Mouse (Mus musculus): ENCODE measurements at regions not wholly inside any gene's neighbourhood (a gene's known extent, or its start where the extent isn't known, plus 50 kb on each side); places are given as distances from the start of the nearest gene placed in this dataset.

DNA sequence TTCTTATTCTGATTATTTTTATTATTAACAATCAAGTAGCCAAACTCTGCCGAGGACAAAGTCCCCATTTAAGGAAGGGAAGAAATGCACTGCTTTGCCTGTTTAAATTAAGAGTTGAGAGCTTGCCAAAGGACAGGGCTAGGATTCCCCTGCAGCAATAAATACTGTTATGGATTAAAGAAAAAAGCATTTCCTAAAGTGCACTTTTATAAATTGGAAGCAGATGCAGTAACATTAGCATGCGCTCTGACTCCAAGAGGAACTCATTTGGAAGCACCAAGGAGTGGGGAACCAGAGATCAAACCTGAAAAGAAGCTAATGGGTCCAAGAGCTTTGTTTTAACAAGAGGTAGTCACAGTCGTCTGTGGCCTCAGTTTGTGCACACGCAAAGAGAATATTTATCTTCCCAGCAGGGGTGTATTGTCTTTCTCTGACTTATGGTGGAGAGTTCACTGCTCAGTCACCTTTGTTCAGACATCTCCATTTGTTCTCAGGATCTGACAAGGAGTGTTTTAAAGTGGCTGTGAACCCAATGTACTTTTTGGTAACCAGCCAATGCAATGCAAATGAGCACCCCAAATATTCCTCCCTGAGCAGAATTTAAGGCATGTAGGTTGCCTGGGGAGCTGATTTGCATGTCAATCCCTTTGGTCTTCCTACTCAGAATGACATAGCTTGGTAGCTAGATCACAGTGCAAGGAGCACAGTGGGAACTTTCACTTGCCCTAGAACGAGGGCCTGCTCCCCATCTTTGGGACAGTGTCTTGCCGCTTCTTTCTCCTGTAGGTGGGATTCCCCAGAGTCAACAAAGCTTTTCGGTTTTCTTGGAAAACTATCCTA is 119.1 kb upstream of the Nbea start:
- no peak overlapping the region for H3K4me2 ChIP-seq
- no peaks in the 10 kb centered on the region for H3K9me3 ChIP-seq
- no peaks in the 10 kb centered on the region for H3K36me3 ChIP-seq (replicated peaks)
- H3K27ac ChIP-seq, result no peak overlapping the region
- whole genome bisulfite sequencing, result 22% methylated on average over 7 of the region's 7 CpGs
- H3K4me1 ChIP-seq, result peaks cover 8% of the 10 kb centered on the region
- H3K4me3 ChIP-seq, result no peak overlapping the region
- ATAC-seq (replicated peaks), result peak; percentile 30; the same call in 1 of the 2 replicates
- no peak overlapping the region for H3K9ac ChIP-seq
- no peaks in the 10 kb centered on the region for H3K27me3 ChIP-seq (replicated peaks)

DNA sequence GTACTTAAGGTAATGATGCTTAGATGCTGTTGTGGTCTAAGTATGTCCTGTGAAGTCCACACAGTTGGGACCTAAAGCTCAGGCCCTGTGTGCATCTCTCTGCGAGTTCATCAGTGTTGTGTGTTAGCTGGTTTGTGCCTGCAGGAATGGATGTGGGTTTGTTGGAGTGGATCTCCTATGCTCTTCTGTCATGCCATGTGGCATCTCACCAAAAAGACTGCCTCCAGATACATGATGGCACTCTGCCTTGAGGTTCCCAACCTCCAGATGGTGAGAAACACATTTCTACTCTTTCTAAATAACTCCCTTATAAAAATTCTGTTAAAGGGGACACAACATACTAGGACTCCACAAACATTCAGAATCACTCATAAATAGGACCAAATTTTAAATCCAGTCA is 117.3 kb upstream of the Nbea start:
- no peak overlapping the region for H3K9ac ChIP-seq
- no peaks in the 10 kb centered on the region for H3K9me3 ChIP-seq
- no peak overlapping the region for H3K27ac ChIP-seq
- no peaks in the 10 kb centered on the region for H3K36me3 ChIP-seq (replicated peaks)
- 86% methylated on average over 1 of the region's 1 CpGs for WGBS
- H3K4me2 ChIP-seq, result no peak overlapping the region
- H3K27me3 ChIP-seq (replicated peaks), result no peaks in the 10 kb centered on the region
- no peak for ATAC-seq (replicated peaks)
- peaks cover 8% of the 10 kb centered on the region for H3K4me1 ChIP-seq
- H3K4me3 ChIP-seq, result no peak overlapping the region

DNA sequence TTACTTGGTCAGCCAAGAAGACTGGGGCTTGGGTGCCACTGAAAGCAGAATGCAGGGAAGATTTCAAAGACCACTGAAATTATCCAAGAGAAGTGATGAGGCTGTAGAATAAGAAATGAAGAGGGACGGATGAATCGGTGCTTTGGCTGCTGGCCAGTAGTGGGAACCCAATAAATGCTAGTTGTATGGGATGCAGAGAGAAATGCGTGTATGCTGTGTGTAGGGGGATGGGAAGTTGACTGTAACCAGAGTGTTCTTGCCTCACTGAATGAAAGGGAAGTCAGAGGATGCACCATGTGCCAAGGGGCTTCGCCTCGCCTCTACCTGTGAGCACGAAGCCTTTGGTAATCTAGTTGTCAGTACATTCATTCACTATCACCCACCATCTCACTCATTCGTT is 112.1 kb upstream of the Nbea start:
- H3K4me2 ChIP-seq, result no peak overlapping the region
- H3K27ac ChIP-seq, result no peak overlapping the region
- H3K9me3 ChIP-seq, result no peaks in the 10 kb centered on the region
- no peak overlapping the region for H3K9ac ChIP-seq
- no peaks in the 10 kb centered on the region for H3K27me3 ChIP-seq (replicated peaks)
- H3K36me3 ChIP-seq (replicated peaks), result no peaks in the 10 kb centered on the region
- WGBS, result 80% methylated on average over 7 of the region's 7 CpGs
- no peaks in the 10 kb centered on the region for H3K4me1 ChIP-seq
- no peak for ATAC-seq (replicated peaks)
- H3K4me3 ChIP-seq, result no peak overlapping the region

DNA sequence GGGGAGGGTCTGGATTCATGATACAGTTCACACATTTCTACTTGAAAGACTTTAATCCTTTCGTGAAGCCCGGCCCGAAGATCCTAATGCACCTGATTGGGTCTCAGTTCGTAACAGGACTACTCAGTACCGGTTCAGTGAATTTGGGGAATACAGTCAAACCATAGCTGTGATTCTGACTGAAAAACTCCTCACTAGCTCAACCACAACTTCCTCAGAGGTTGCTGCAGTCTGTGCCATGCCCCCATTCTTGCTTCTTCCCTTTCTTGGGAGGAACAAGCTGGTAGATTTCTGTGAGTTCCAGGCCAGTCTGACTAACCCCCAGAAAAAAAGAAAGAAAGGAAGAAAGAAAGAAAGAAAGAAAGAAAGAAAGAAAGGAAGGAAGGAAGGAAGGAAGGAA is 98.0 kb upstream of the Nbea start:
- no peak overlapping the region for H3K4me2 ChIP-seq
- ATAC-seq (replicated peaks), result no peak
- 96% methylated on average over 5 of the region's 5 CpGs for WGBS
- H3K4me1 ChIP-seq, result no peaks in the 10 kb centered on the region
- H3K36me3 ChIP-seq (replicated peaks), result no peaks in the 10 kb centered on the region
- H3K9ac ChIP-seq, result no peak overlapping the region
- H3K27ac ChIP-seq, result no peak overlapping the region
- H3K4me3 ChIP-seq, result no peak overlapping the region
- no peaks in the 10 kb centered on the region for H3K9me3 ChIP-seq
- no peaks in the 10 kb centered on the region for H3K27me3 ChIP-seq (replicated peaks)

DNA sequence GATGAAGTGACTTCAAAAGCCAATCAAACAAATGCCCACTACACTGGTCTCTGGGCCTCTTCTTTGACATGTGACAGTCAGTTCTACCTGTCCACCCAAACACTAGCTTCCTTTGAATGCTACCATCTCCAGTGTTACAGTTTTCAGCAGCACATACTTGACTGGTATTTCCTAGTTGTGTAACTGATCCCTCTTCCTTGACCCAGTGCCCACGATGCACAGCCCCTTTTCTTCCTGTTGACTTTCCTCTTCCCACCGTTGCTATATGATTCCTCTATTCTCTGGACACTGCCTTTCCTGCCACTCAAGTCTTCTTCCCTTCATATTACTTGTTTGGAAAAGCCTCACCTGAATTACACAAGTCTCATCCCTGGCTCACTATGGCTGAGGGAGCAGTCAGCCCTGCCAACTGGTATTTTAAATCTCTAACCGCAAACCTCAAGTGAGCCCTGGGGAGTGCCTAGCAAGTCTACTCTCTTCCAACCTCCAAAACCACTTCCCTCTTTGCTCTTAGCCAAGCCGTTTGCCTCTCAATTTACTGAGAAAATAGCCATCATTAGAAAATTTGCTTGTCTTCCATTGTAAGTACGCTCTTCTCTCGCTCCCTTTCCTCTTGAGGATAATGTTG is 96.9 kb upstream of the Nbea start:
- Histone ChIP-seq H3K27me3 (replicated peaks) (no peaks in the 10 kb centered on the region), H3K9ac (no peak overlapping the region), H3K9me3 (no peaks in the 10 kb centered on the region), H3K4me3 (no peak overlapping the region), H3K36me3 (replicated peaks) (no peaks in the 10 kb centered on the region), H3K4me2 (no peak overlapping the region), H3K27ac (no peak overlapping the region), H3K4me1 (no peaks in the 10 kb centered on the region)
- ATAC-seq (replicated peaks), result no peak
- 84% methylated on average over 6 of the region's 6 CpGs for WGBS

DNA sequence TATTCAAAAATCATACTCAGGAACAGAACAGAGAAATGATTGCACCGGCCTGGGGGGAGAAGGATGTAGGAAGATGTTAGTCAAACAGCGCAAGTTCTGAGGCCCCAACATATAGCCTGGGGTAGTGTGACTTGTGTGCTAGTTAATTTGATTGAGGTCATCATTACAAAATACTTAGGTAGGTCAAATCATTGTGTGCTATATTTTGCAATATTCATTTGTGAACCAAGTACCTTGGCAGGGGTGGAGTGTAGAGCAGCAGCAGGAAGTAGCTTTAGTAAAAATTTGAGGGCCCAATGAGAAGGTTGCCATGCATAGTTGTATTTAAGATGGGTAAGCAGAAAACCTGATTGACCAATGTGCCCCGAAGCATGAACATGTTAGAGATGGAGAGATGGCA is 89.1 kb upstream of the Nbea start:
- no peak overlapping the region for H3K4me2 ChIP-seq
- no peak for ATAC-seq (replicated peaks)
- H3K4me1 ChIP-seq, result no peaks in the 10 kb centered on the region
- no peak overlapping the region for H3K4me3 ChIP-seq
- no peaks in the 10 kb centered on the region for H3K27me3 ChIP-seq (replicated peaks)
- no peak overlapping the region for H3K27ac ChIP-seq
- no peaks in the 10 kb centered on the region for H3K9me3 ChIP-seq
- H3K9ac ChIP-seq, result no peak overlapping the region
- no peaks in the 10 kb centered on the region for H3K36me3 ChIP-seq (replicated peaks)
- 93% methylated on average over 3 of the region's 3 CpGs for WGBS

DNA sequence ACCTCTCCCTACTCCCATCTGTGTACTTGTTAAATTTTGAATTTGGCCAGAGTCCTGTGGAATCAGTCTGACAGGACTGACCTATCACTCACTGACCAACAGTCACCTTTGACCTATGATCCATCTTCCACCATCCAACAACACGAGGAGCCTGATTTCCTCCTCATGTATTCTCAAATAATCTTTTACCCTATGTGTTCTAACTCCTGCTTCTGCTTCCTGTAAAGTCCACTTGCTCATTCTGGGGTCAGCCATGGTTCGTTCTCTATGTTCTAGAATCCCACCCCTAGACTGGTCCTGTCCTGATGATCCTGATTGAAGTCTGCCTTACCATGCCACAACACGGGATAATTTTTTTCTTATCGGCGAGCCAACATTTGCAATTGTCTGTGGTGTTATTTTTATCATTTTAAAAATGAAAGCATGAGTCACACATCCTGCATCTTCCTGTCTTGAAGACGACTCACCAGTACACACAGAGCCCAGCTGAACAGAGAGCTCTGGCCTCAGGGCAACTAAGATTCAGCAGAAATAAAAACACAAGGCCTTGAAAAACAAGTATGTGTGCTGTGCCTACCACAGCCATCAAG is 86.8 kb upstream of the Nbea start:
- no peaks in the 10 kb centered on the region for H3K36me3 ChIP-seq (replicated peaks)
- no peak overlapping the region for H3K27ac ChIP-seq
- H3K4me1 ChIP-seq, result no peaks in the 10 kb centered on the region
- H3K4me2 ChIP-seq, result no peak overlapping the region
- H3K9me3 ChIP-seq, result no peaks in the 10 kb centered on the region
- H3K27me3 ChIP-seq (replicated peaks), result no peaks in the 10 kb centered on the region
- H3K9ac ChIP-seq, result no peak overlapping the region
- no peak overlapping the region for H3K4me3 ChIP-seq
- ATAC-seq (replicated peaks), result no peak
- WGBS, result 84% methylated on average over 6 of the region's 6 CpGs

DNA sequence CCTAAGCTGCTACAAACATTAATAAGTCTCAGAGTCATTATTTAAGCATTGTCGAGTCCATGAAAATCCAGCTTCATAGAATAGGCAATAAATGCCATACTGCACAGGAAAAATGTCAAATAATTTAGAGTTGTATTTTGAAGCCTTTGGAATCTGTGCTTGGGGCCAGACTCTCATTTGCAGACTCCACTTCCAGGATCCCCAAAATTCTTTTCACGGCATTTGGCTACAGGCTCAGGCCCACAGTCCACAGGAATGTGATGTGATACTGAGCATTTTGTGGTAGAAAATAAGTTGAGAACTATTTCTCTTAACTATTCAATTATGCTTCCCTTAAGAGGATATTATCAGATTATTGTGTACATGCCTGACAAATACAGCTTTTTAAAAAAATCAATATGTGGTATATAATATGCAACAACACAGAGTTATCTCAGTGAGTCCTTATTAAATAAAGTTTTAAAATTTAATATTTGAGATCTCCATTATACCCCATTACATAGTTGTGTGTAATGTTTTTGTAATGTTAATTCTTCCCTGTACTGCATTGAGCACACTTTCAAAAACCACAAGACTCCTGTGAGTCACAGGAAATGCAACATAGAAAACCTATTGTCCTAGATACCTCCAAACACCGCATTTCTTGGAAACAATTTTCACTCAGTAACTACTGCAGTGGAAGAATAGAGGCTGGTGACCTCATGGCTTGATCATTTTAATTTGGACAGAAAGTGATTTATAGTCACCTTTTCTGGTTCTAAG is 78.5 kb upstream of the Nbea start:
- Histone ChIP-seq H3K4me3 (no peak overlapping the region), H3K27me3 (replicated peaks) (no peaks in the 10 kb centered on the region), H3K27ac (no peak overlapping the region), H3K9me3 (no peaks in the 10 kb centered on the region), H3K9ac (no peak overlapping the region), H3K4me1 (no peaks in the 10 kb centered on the region), H3K36me3 (replicated peaks) (no peaks in the 10 kb centered on the region), H3K4me2 (no peak overlapping the region)
- no peak for ATAC-seq (replicated peaks)
- WGBS, result 85% methylated on average over 3 of the region's 3 CpGs

DNA sequence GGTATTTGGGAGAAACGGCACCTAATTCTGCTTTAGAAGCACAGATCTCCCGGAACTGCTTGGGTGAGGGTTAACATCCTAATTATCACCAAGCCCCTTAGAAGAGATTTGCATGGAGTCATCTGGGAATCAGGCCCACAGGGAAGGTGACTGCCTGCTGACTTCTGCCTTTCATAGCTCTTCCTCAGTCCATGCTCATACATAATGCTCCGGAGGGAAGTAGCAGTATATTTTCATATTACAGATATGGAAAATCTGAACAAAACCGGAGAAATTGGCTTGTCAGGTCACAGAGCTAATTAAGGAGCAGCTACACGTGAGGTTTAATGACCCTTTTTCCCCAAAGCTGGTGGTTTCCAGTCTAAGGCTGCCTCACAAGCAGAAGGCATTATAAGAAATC is 72.8 kb upstream of the Nbea start:
- H3K4me3 ChIP-seq, result no peak overlapping the region
- WGBS, result 35% methylated on average over 5 of the region's 5 CpGs
- no peaks in the 10 kb centered on the region for H3K27me3 ChIP-seq (replicated peaks)
- H3K9ac ChIP-seq, result no peak overlapping the region
- H3K36me3 ChIP-seq (replicated peaks), result no peaks in the 10 kb centered on the region
- H3K4me1 ChIP-seq, result peaks cover 7% of the 10 kb centered on the region; the same call in 1 of the 2 replicates
- no peaks in the 10 kb centered on the region for H3K9me3 ChIP-seq
- H3K27ac ChIP-seq, result peak overlapping the region; percentile 25; the same call in 1 of the 2 replicates
- H3K4me2 ChIP-seq, result no peak overlapping the region
- 0 out of 2 replicates have a peak, but pooled peaks have one; percentile 48 for ATAC-seq (replicated peaks)

DNA sequence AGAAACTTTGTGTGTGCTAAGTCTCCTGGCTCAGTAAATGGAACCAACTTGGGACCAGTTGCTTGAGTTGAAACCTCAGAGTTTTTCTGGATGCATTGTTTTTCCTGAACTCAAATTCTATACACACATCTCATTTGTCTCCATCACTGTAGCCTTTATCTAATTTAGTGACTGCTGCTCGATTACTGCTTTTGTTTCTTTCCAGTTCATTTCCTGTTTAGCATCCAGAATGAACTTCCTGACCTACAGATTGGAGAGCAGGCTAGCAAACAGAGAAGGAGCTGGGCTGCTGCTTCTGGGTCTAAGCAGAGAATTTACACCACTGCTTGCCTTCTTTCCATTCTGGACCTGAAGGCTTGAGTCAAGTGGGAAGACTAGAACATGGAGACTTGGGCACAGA is 60.9 kb upstream of the Nbea start:
- Histone ChIP-seq H3K4me1 (no peaks in the 10 kb centered on the region), H3K36me3 (replicated peaks) (no peaks in the 10 kb centered on the region), H3K4me2 (no peak overlapping the region), H3K4me3 (no peak overlapping the region), H3K27ac (no peak overlapping the region), H3K9me3 (no peaks in the 10 kb centered on the region), H3K9ac (no peak overlapping the region), H3K27me3 (replicated peaks) (no peaks in the 10 kb centered on the region)
- no peak for ATAC-seq (replicated peaks)
- WGBS, result 62% methylated on average over 1 of the region's 1 CpGs

DNA sequence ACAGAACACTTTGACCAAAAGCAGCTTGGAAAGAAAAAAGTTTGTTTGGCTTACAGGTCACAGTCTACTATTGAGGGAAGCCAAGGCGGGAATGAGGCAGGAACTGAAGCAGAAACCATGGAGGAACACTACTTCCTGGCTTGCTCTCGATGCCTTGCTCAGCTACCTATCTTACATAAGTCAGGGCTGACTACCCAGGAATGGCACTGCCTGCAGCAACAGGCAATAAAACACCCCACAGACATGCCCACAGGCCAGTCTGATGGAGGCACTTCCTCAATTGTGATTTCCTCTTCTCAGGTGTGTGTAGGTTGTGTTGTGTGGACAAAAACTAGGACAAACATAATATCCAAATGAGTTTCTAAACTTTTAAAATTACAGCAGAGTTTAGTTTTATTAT is 54.7 kb upstream of the Nbea start:
- Histone ChIP-seq H3K4me2 (no peak overlapping the region), H3K27ac (no peak overlapping the region), H3K27me3 (replicated peaks) (no peaks in the 10 kb centered on the region), H3K4me3 (no peak overlapping the region), H3K9ac (no peak overlapping the region), H3K36me3 (replicated peaks) (no peaks in the 10 kb centered on the region), H3K4me1 (no peaks in the 10 kb centered on the region), H3K9me3 (no peaks in the 10 kb centered on the region)
- no peak for ATAC-seq (replicated peaks)
- 87% methylated on average over 2 of the region's 2 CpGs for WGBS

DNA sequence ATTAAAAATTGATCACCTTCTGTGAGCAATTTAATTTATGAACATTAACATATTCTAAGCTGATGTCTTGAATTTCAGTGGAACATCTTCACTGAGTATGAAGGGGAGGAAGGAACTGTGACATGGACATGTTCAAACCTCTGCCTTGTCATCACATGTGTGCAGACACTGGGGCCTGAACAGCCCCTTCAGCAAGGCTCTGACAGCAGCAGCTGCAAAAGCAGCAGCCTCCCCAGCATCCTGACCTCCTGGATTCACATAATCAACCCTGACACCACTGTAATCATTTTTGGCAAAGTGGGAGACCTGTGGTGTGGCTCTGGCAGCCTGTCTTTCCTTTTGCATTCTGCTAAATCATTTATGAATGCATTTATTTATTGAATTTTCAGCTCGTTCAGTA is 52.7 kb upstream of the Nbea start:
- Histone ChIP-seq H3K27me3 (replicated peaks) (no peaks in the 10 kb centered on the region), H3K4me2 (no peak overlapping the region), H3K9ac (no peak overlapping the region), H3K9me3 (no peaks in the 10 kb centered on the region), H3K36me3 (replicated peaks) (no peaks in the 10 kb centered on the region), H3K4me1 (no peaks in the 10 kb centered on the region), H3K27ac (peak overlapping the region; percentile 30; the same call in 1 of the 2 replicates), H3K4me3 (no peak overlapping the region)
- ATAC-seq (replicated peaks), result peak; percentile 63; the same call in 1 of the 2 replicates
- WGBS, result 59% methylated on average over 1 of the region's 1 CpGs
